Mouse (Mus musculus): Measurements from ENCODE around the gene Ppcs. TPM values are rescaled to one million over a fixed set of nuclear protein-coding genes. Genes with fewer than 3 reads are reported as not detected.

The Ppcs gene
- total RNA-seq, 1 experiment from 2014 or later: 6.3 TPM

DNA sequence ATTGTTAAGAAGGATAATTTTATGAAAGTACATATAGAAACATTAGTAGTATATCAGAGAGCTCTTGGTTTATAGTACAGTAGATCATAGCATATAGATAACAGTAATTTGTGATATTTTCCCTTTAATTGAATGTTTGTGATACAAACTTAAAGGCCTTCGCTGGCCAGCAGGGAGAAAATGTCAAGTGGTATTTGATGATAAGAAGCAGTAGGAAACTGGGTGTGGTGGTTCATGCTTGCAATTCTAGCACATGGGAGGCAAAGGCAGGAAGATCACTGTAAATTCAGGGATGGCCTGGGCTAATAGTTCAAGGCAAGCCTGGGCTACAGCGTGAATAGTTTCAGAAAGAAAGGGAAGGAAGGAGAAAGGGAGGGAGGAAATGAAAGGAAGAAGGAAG, 2.9 kb upstream of the Ppcs start:
- no peak for ATAC-seq (replicated peaks; ENCODE audit: insufficient number of reproducible peaks, low FRiP score, low TSS enrichment, poor library complexity, severe bottlenecking)

DNA sequence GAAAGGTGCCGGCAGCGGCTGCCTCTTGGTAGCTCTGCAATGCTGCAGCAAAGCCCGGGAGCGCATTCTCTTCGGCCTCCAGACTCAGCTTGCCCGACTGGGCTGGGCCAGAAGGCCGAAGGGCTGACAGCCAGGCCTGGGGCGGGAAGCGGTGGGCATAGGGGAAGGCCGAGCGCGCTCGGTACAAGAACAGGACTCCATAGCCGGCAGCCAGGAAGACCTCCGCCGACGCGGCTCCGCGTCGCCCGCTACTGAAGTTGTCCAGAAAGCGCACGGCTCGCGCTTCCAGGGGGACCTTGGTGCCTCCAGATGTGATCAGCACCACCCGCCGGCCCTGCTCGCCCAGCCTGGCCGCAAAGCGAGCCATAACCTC, 313 bp downstream of the Ppcs start:
- ATAC-seq (replicated peaks; ENCODE audit: insufficient number of reproducible peaks, low FRiP score, low TSS enrichment, poor library complexity, severe bottlenecking): peak; percentile 34; the same call in 1 of the 2 replicates

DNA sequence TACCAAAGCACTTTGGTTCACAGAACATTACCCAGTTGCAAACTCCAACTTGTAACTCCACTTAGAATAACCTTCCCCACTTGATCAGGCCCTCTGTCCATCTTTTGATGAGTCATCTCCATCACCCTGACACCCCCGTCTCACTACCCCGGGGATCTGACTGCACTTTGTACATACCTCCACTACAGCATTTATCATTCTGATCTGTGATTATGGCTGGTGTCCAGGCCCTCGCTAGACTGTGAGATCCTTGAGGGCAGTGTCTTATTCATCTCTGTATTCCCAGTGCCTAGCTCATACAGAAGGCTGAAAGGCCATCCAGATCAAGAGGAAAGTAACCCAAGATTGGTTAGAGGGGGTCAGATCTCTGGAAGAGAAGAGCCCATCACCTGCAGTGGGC, 1.0 kb downstream of the Ppcs start:
- no peak for ATAC-seq (replicated peaks; ENCODE audit: insufficient number of reproducible peaks, low FRiP score, low TSS enrichment, poor library complexity, severe bottlenecking)

DNA sequence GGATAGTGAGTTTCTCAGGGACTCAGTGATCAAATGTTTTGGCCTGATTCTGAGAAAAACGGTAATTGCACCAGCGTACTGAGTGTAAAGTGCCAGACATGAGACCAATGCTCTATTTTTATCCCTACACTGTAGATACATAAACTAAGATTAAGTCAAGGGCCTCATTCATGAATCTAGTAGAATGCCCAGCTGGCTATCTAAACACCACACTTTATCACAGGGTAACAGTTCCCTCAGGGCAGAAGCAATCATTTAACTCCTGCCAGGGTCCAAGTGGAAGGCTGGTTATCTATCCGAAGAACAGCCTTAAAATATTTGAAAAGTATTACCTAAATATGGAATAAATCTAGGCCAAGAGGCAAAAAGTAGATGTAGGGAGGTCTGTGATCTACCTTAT, 4.3 kb downstream of the Ppcs start:
- ATAC-seq (replicated peaks; ENCODE audit: insufficient number of reproducible peaks, low FRiP score, low TSS enrichment, poor library complexity, severe bottlenecking): no peak

DNA sequence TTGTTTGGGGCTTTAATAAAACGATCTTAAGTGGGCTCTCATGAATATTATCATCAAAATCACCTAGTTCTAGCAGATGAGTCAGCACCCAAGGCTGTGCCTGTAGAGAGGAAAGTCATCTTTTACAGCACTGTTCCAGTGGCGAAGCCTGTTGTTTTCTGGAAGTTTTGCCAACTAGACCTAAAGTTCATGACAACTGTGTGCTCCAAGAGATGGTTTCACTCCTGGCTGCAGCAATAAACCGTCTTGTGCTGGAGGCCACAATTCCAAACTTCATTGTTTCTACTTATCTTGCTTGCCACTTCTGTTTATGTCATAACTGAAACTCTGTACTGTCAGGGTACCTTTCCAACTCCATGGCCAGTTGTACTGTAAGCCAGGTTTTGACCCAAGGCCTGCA, 5.0 kb downstream of the Ppcs start:
- no peak for ATAC-seq (replicated peaks; ENCODE audit: insufficient number of reproducible peaks, low FRiP score, low TSS enrichment, poor library complexity, severe bottlenecking)

DNA sequence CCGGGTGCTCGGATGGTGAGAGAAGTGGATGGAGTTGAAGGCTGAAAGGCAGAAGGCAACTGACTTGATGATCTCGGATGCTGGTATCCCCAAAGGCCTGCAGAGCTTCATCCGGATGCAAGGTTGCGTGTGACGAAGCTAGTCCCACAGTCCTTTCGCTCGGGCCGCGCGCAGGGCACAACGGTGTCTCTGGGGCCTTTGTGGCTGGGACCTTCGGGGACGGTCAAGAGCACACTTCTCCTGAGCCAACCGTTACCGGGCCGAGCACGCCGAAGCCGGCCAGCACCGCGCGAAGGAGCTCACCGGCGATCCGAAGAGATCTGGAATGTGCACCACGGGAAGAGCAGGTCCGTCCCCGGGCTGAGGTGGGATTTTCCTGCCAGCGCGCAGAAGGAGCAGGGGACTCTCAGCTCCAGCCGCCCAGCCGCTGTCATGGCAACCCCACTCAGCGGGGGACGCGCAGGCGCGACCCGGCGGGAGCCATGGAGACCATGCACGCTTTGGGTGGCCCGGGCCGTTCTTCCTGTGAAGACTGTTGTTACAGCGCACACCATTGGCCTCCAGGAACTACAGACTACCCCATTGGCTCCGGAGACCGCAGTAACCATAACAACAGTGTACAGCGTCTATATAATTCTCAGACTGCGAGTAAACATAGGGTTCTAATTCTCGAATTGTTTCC, 7.0 kb downstream of the Ppcs start, which contains the start of gene Ccdc30:
Ccdc30 (minus strand) TSS at position 450 of the 682 bp plus-strand sequence.
- peak; percentile 71 for ATAC-seq (replicated peaks; ENCODE audit: insufficient number of reproducible peaks, low FRiP score, low TSS enrichment, poor library complexity, severe bottlenecking)

DNA sequence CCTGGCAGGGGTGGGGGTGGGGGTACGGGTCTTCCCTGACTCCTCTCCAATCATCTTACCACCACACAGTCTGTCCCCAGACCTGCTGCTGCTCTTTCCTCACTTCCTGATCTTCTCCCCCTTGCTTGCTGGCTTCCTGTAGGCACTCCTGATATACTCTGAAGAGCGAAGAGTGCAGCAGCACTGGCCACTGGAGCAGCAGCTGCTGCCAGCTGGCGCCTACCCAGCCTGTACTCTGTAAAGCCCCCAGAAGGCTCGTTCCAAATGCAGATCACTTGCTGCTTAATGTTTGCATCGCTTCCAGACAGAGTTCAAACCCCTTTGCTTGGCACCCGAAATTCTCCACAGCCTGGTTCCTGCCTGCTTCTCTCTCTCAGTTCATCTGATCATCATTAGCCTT, 9.4 kb downstream of the Ppcs start:
- ATAC-seq (replicated peaks; ENCODE audit: insufficient number of reproducible peaks, low FRiP score, low TSS enrichment, poor library complexity, severe bottlenecking): no peak

DNA sequence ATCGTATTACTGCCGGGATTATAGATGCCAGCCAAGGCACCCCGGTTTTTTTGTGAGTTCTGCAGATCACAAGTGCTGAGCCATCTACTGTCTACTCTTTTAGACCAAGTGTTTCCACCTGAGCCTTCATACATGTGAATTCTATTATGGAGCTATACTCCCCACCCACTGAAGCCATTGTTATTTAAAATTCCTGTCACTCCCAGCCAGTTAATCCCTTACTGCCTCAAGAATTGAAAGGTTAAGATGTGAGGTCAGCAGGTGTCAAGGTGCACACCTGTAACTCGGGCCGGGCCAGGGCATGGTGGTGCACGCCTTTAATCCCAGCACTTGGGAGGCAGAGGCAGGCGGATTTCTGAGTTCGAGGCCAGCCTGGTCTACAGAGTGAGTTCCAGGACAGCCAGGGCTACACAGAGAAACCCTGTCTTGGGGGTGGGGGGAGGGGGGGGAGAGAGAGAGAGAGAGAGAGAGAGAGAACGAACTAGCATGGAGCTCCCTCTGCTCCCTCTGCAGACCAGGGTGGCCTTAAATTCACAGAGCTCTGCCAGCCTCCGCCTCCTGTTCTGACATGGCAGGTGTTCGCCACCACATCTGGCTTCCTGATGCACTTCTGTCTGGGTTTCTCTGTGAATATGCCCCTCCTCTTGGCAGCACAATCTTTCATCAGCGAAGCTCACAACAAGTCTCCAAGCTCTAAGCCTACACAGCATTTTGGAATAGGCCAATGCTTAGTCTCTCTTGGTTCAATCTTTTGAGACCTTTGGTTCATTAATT, 10.2 kb downstream of the Ppcs start:
- no peak for ATAC-seq (replicated peaks; ENCODE audit: insufficient number of reproducible peaks, low FRiP score, low TSS enrichment, poor library complexity, severe bottlenecking)

DNA sequence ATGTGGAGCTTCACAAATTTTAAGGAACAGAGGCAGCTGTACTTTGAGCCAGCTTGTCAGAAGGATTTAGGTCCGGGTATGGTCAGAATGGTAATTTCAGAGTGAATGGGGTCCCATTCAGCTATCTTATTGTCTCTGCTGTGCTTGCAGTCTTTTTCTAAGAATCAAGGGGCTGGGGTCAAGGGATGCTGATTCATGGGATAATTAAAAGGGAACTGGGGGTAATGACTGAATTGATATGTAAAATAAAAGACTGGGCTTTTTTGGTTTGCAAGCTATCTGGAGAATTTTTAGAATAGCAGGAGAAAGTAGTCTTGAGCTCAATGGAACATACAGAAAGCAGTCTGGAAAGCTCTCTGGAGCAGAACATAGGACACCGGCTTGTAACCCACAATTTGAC, 18.8 kb downstream of the Ppcs start:
- ATAC-seq (replicated peaks; ENCODE audit: insufficient number of reproducible peaks, low FRiP score, low TSS enrichment, poor library complexity, severe bottlenecking): no peak

DNA sequence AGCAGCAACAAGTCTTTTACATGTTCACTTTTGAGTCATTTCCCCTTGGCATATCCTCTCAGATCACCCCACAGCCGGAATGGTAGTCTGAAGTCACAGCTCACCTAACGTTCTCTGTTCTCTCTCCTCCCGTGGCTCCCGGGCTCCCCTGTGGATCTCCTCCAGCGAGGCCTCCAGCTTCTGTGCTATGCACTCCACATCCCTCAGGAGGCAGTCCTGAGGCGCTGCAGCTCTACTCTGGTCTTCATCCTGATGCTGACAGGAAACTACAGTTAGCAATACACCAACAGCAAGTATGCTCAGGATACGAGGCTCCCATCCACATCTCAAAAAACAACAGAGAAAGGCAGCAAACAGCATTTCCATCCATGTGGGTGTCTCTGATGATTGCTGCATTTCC, 21.3 kb downstream of the Ppcs start:
- ATAC-seq (replicated peaks; ENCODE audit: insufficient number of reproducible peaks, low FRiP score, low TSS enrichment, poor library complexity, severe bottlenecking): no peak

DNA sequence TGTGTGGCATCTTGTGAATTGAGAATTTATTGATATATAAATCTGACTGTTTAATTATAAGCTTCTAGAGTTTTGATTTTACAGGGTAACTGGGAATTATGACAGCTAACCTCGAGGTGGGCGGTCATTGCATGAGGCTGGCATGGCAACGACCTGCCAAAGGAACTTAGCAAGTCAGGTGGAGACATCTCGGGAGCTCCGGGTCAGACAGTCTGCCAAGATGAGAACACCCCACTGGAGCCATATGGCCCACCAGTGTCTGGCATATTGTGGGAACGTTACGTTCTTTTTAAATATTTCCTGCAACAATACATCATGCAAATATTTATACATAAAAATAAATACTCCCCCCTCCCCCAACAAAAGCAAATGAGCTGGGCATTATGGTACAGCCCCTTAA, 23.5 kb downstream of the Ppcs start:
- ATAC-seq (replicated peaks; ENCODE audit: insufficient number of reproducible peaks, low FRiP score, low TSS enrichment, poor library complexity, severe bottlenecking): no peak

DNA sequence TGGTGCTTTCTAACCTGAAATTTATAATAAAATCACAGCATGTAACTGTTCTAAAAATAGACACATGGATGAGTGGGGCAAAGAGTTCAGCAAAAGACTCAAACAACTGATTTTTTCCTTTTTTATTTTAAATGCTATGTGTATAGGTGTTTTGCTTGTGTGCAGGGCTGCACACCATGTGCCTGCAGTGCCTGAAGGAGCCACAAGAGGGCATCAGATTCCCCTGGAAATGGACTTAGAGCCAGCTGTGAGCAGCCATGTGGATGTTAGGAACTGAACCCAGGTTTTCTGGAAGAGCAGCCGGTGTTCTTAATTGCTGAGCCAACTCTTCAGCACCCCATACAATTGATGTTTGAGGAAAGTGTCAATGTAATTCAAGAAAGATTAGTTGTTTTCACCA, 31.9 kb downstream of the Ppcs start:
- no peak for ATAC-seq (replicated peaks; ENCODE audit: insufficient number of reproducible peaks, low FRiP score, low TSS enrichment, poor library complexity, severe bottlenecking)

DNA sequence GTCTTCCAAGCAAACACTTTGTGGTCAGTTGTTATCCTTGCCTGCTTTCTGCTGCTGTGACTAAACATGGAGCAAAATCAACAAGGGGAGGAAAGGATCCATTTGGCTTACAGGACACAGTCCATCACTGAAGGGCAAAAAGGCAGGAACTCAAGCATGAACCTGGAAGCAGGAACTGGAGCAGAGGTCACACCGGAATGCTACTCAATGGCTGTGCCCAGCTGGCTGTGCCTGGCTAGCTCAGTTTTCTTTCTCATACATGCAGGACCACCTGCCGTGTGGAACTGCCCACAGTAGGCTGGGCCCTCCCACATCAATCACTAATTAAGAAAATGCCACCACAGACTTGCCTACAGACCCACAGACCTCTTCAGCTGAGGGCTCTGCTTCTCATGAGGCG, 33.0 kb downstream of the Ppcs start:
- ATAC-seq (replicated peaks; ENCODE audit: insufficient number of reproducible peaks, low FRiP score, low TSS enrichment, poor library complexity, severe bottlenecking): no peak

DNA sequence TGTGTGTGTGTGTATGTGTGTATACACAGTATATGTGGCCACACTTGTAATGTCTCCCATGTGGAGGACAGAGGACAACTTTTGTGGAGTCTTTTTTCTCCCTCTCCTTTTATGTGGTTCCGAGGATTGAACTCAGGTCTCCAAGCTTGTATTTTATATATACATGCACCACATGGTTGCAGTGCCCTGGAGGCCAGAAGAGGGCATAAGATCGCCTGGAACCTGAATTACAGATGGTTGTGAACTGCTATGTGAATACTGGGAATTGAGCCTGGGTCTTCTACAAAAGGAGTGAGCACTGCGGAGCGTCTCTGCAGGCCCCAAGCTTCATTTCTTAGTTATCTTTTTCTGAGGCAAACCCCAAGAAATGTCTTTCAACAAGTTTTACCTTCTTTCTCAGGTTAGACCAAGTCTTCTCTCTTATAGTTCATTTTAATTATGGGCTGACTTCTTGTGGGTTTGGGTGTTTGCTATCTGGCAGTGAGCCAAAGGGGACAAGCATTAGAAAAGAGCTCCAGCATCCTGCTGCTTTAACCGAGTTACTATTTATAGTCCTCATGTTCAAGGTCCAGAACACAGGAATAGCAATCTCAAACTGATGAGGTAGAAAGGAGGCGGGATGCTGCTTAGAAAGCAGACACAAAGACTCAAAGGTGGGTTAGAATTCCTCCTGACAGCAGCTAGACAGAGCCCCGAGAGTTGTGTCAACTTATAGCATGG, 40.6 kb downstream of the Ppcs start:
- ATAC-seq (replicated peaks; ENCODE audit: insufficient number of reproducible peaks, low FRiP score, low TSS enrichment, poor library complexity, severe bottlenecking): no peak

DNA sequence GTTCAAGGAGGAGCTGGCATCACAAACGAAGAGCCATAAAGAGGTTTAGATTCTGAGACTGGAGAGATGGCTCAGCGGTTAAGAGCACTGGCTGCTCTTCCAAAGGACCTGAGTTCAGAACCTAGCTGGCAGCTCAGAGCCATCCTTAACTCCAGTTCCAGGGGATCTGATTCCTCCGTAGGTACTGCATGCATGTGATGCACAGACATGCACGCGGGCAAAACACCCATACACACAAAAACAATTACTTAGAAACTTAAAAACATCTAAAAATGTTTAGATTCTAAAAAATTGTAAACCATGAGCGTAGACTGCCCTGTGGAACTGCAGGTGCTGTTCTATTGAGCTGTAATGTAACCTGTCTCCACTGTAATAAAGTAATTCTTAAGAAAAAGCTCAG, 52.8 kb downstream of the Ppcs start:
- ATAC-seq (replicated peaks; ENCODE audit: insufficient number of reproducible peaks, low FRiP score, low TSS enrichment, poor library complexity, severe bottlenecking): no peak

Other genes starting within 250 kb of the Ppcs start
- 6.1 to 7.5 TPM (median 6.9 TPM) in 3 replicates for gene Zfp691, start 248.2 kb downstream of the Ppcs start, total RNA-seq (2017)
- 0.29 to 0.58 TPM in 2 of 3 replicates, not detected in the other for gene Ermap, start 232.4 kb downstream of the Ppcs start, total RNA-seq (2017)
- 4.9 to 35.0 TPM (median 16.9 TPM) in 3 replicates for gene Svbp, start 227.1 kb downstream of the Ppcs start, total RNA-seq (2017)
- not detected in 3 replicates for gene Tmem269, start 204.2 kb downstream of the Ppcs start, total RNA-seq (2017)
- 3.5 to 10.4 TPM (median 4.1 TPM) in 3 replicates for gene AU022252, start 189.7 kb downstream of the Ppcs start, total RNA-seq (2017)
- gene P3h1, start 189.5 kb downstream of the Ppcs start, total RNA-seq (2017): 0.48 to 1.8 TPM (median 0.53 TPM) in 3 replicates
- gene Cldn19, start 167.0 kb downstream of the Ppcs start, total RNA-seq (2017): not detected in 3 replicates
- gene Ybx1, start 127.8 kb downstream of the Ppcs start, total RNA-seq (2017): 567 to 614 TPM (median 607 TPM) in 3 replicates
- gene Ppih, start 101.9 kb downstream of the Ppcs start, total RNA-seq (2017): 35.8 to 75.4 TPM (median 39.9 TPM) in 3 replicates
- 0.32 to 4.8 TPM in 2 of 3 replicates, not detected in the other for gene Ccdc30, start 6.9 kb downstream of the Ppcs start, total RNA-seq (2017)
- gene Zmynd12, start 394 bp upstream of the Ppcs start, total RNA-seq (2017): not detected in 3 replicates
- gene Rimkla, start 70.2 kb upstream of the Ppcs start, total RNA-seq (2017): 0.10 TPM in 1 of 3 replicates, not detected in the others
- gene Foxj3, start 114.6 kb upstream of the Ppcs start, total RNA-seq (2017): 34.3 to 61.1 TPM (median 35.8 TPM) in 3 replicates
- 0.29 to 8.2 TPM (median 5.1 TPM) in 3 replicates for gene Frg2f1, start 117.1 kb upstream of the Ppcs start, total RNA-seq (2017)
- gene Guca2a, start 215.3 kb upstream of the Ppcs start, total RNA-seq (2017): 1.2 TPM in 1 of 3 replicates, not detected in the others
- not detected in 3 replicates for gene Guca2b, start 236.5 kb upstream of the Ppcs start, total RNA-seq (2017)